Mouse (Mus musculus) ovary, adult 18-20 months (tissue): ENCODE measurements around the gene Atp6v1g2.
A peak's percentile ranks its signal among the peaks of the same experiment; 100 is the strongest.

ENCODE experiments used
- DNase-seq: peaks from one replicate; pipeline ENCODE4 v3.0.0; 2022; ENCODE audit warnings: low spot score, mixed read lengths

Gene Atp6v1g2

GRCm38 (mm10) chr17:35239700-35240099, 6.2 kb downstream of the Atp6v1g2 start:
- DNase-seq: no peak

GRCm38 (mm10) chr17:35240384-35241304, 7.2 kb downstream of the Atp6v1g2 start:
- DNase-seq: no peak

GRCm38 (mm10) chr17:35241305-35242014, 8.0 kb downstream of the Atp6v1g2 start, which contains the start of gene Ddx39b:
Ddx39b (plus strand) TSS chr17:35241746.
- peak; percentile 94 for DNase-seq

GRCm38 (mm10) chr17:35242015-35242941, 8.8 kb downstream of the Atp6v1g2 start:
- peak; percentile 68 for DNase-seq

DNA sequence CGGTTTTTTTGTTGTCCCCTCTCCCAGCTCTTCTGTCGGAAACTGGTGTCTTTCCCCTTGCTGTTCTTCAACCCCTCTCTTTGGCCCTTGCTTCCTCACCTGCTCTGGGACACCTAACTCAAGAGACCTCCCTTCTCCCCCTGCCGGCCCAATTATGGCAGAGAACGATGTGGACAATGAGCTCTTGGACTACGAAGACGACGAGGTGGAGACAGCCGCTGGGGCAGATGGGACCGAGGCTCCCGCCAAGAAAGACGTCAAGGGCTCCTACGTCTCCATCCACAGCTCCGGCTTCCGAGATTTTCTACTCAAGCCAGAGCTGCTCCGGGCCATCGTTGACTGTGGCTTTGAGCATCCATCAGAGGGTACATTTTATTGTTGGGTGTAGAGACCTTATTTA, 9.6 kb downstream of the Atp6v1g2 start:
- no peak for DNase-seq

DNA sequence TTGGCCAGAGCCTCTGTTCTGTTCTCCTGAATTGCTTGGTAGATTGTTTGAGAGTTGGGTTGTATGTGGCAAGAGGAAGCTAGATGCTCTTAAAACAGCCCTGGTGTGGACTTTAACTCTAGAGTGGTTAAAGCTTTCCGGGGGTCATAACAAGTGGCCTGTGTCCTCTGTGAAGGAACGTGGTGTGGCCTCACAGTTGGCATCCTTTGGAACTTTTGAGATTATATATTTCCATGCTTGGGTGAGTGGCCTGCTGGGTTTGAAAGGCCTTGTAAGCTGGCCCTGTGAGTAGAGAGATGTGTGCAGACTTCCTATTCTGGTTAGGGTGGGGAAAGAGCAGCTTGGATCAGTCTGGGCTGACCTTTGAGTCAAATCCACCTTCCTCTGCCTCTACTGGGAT, 11.5 kb downstream of the Atp6v1g2 start:
- DNase-seq: no peak

GRCm38 (mm10) chr17:35245731-35246623, 12.5 kb downstream of the Atp6v1g2 start:
- no peak for DNase-seq

DNA sequence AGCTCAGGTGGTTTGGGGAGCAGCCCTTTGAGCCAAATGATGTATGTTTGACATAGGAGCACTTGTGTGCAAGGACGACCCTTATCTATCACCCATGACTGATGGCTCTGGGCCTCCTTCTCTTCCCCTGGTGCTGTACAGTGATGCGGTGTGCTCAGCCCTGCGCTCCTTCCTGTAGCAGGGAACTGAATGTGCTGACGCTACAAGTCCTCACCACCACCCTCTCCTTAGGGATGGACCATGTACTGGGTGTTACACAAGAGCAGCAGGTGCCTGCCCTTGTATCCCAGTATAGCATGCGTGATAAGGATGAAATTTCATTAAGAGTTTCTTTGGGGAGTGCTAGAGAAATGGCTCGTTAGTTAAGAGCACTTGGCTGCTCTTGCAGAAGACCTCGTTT, 13.7 kb downstream of the Atp6v1g2 start:
- DNase-seq: no peak

DNA sequence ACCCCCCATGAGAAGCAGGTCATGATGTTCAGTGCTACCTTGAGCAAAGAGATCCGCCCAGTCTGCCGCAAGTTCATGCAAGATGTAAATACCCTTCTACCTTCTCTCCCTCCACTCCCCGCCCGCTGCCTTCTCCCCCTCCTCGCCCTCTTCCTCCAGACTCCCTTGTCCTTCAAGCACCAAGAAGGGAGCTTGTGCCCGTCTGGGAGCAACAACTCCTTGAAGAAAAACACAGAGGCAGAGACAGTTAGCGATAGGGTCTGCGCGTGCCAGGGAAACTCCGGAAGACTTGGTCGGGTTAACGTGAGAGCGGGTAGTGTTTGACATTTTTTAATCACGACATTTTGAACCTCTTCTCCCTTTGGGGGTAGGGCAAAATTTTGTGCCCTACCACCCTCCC, 15.5 kb downstream of the Atp6v1g2 start:
- DNase-seq: no peak

DNA sequence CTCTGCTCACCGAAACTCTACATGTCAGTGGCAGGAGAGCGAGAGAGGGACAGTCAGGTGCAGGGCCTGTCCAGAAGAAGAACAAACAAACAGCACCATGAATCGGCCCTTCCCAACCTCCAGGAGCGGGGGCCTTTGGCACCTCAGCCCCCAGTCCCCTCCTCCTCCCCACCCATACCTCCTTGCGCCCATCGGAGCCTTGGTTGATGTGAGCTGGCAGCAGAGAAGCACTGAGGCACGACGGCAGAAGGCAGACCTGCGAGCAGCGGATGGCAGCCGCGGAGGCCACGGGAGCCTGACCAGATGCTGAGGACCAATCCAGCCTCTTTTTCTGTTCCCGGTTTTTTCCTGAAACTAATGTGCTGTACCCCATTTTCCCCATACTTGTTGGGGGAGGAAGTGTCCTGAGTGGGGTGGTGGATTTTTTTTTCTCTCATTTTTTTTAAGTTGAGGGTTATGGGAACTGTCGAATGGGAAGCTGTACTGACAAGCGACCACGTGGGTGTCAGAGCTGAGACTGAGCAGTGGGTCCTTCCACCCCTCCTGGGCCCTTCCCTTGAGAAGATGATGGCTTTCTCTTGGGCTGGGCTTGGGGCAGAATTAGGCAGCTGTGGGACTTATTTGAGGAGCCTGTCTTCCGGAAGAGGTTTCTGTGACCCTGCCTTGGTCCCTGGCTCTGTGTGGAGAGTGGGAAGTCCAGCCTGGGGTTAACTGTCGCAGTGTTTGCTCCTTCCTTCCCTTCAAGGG, 16.2 kb downstream of the Atp6v1g2 start:
- DNase-seq: no peak

DNA sequence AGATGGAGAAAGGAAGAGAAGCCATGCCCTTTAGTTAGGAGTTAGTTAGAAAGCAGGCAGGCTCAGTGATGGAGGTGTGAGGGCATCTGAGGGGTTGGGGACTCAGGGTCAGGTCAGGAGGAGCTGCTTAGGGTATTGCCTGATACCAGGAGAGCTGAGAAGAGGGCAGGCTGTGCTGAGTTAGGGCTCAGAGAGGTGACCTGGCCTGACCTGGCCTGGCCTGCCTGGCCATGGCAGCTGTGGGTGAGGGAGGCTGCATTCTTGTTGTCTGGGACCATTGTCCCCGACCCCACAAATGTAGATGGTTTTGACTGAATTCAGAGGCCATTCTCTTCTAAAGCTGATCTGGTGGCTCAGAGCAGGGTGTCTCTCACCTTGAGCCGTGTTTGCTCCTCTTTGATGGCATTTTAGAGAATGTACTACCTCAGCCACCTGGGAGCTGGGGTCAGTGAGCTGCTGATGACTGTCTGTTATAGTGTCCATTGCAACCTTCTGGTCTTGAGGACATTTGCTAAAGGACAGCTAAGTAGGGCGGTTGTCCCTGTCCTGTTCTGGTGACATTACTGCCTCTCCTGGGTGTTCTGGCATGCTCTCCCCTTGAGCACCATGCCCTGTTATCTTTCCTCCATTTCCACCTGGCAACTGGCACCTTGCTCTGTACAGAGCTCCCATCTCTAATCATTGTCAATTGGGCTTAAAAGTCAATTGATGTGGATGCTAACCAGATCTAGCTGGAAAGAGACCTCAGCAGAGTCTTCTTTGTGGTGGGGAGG, 17.1 kb downstream of the Atp6v1g2 start:
- no peak for DNase-seq

GRCm38 (mm10) chr17:35251162-35251719, 17.8 kb downstream of the Atp6v1g2 start:
- no peak for DNase-seq

DNA sequence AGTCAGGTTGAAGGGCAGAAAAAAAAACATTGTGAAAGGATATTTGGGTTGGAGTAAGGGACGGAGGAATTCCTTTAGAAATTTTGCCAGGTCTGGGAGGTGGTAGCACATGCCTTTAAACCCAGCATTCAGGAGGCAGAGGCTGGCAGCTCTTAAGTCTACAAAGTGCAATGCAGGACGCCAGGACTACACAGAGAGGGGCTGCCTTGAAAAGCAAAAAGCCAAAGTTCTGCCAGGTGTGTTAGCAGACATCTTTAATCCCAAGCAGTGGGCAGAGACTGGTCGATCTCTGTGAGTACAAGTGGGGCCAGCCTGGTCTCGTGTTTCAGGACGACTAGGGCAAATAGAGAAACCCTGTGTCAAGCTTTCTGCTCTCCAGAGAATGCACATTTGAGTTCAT, 18.5 kb downstream of the Atp6v1g2 start:
- no peak for DNase-seq

GRCm38 (mm10) chr17:35252619-35253292, 19.3 kb downstream of the Atp6v1g2 start:
- no peak for DNase-seq

GRCm38 (mm10) chr17:35253293-35254093, 20.0 kb downstream of the Atp6v1g2 start:
- no peak for DNase-seq

DNA sequence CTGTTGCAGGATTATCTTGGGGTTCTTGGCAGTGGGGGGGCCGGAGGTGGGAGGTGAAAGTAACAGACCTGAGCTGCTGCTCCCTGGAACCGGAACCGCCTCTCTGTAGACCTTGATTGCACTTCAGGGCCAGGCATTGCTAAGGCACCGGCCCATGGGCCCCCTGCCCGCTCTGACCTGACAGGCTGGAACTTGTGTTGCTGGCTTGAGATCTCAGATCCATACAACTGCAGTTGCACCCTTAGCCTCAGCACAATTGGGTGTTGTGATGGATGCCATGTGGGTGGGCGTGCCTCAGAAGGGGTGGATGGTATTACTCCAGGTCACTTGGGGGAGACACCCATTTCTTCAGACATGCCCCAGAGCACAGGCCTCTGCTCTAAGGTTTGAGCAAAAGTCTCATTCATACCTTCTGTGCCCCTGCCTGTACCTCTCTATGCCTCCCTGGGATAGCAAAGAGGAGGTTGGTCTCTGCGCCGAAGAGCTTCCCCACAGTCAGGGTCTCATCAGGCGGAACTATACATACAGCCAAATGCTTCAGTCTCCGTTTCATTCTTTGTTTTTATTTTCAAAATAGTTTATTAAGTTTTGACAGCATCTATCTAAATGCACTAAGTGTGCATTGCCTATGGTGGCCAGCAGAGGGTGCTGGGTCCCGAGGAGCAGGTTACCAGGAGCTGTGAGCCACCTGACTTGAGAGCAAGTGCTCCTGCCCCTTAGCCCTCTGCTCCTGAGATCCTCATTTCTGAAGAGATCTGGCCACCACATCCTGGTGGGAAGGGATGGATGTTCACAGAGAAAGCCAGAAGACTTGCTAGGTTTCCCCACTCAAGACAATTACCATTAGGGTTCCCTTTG, 21.0 kb downstream of the Atp6v1g2 start:
- no peak for DNase-seq

GRCm38 (mm10) chr17:35255301-35255700, 21.8 kb downstream of the Atp6v1g2 start:
- no peak for DNase-seq
